Mouse (Mus musculus) liver, postnatal 0 days (tissue): ENCODE data around the gene Mettl21e.

Experiments
- CTCF ChIP-seq: sonication (generic); IDR thresholded peaks from 2 replicates; pipeline ENCODE4 v1.5.1; 2016; ENCODE audit warnings: antibody characterized with exemption, low read depth
- EP300 ChIP-seq: IDR thresholded peaks from 2 replicates; pipeline ENCODE4 v1.6.1; 2016; ENCODE audit warnings: antibody characterized with exemption, low read depth, mild to moderate bottlenecking

DNA sequence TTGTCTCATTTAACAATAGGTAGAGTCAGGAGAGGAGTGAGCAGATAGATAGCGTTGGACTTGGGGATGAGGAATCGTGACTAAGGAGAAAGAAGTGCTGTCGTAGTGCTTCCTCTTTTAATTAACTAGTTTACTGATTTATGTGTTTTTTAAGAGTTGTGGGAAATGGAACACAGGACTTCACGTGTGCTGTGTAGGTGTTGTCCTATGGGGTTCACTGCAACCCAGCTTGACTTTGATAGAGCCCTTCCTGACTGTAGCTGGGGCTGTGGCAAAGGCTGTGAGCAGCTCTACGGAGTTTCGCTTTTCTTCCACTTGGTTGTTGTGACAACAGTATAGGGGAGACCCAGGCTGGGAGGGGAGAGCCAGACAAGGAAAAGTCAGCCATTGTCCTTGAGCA is 60.4 kb downstream of the Mettl21e start:
- TF ChIP-seq CTCF (no peak), EP300 (no peak)
